Mouse (Mus musculus): ENCODE data around the gene Bmp8a. TPM values are rescaled to one million over a fixed set of nuclear protein-coding genes. Genes with fewer than 3 reads are reported as not detected.
"Not testable (repeated sequence)": the region's sequence is repeated elsewhere in the genome, so short reads cannot be mapped to it uniquely, and the experiment has no call there.

Bmp8a gene
- under 1 TPM in 1 of 2 experiments, not detected in 1; 0.14 TPM for total RNA-seq (2021)

DNA sequence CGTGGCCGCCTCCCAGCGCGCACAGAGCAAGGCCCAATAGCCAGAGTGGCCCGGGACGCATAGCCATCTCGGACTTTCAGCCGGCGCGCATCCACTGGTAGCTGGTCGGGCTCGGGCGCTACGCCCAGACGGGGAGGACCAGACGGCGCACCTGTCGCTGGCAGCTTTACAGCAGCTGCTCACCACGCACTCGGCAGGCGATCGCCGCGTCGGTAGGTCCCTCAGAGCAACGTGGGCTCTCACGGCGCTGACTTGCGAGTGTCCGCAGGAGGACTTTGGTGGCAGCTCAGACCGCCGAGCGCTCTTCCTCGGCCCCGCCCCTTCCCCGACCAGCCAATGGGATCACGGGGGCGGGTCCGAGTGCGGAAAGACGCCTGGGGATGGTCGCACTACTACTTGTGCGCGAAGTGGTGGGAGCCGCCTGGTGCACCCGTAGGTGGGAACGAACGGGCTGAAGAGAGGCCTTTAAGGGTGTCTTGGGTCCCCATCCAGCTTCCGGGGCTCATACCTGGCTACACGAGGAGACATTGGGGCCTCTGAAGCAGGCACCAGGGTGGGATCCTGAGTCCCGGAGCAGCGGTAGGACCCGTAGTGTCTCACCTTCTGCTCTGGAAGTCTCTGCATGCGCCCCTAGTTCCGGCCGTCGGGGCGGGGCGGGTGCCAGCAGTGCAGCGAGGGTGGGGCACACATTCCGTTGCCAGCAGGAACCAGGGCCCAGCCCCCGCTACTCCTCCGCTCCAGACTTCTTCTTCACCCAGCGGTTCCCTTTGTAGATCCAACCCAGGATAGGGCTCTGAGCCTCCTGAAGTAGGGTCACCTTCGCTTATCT, at the start of gene Bmp8a:
Gene Bmp8a, minus strand, starts transcription at position 611 of the 829 bp plus-strand sequence.
- DNase-seq = peak; percentile 76

- peak; percentile 37 for DNase-seq
These were observed 49.1 kb upstream of the Bmp8a start for GRCm38 (mm10) chr4:123392187-123392586.

DNA sequence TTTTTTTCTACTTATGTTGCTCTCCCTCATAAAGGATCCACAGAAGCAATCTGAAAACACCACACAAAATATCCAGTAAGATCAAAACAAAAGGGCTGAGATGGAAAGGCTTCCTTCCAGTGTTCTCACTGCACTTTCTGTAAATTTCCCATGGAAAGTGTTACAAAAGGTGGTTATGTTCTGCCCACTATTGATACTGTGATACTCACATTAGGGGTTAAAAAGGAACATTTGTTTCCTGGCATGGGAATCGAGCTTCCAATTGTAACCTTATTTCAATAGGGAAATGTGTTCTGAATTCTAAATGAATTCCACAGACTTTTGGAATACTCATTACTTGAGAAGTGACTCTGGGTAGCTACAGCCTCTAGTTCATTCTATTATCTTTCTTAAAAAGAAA, 42.0 kb upstream of the Bmp8a start:
- no peak for DNase-seq

DNA sequence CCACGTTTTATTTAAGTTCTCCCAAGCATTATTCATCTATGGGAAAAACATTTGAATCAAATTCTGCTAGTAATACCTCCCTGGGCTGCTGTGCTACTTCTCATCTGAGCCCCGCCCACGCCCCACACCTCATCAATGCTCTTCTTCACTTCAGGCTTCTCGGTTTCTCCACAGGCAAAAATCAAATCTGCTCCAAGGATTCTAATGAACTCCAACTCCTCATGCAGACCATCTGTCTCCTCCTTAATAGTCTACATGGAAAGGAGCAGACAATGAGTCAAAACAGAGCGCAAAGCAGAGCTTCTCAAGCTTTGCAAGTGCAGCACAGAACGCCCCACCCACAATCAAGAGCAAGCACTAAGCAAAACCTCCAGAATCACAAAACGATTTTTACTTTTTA, 40.1 kb upstream of the Bmp8a start:
- no peak for DNase-seq

GRCm38 (mm10) chr4:123382051-123382450, 39.0 kb upstream of the Bmp8a start:
- no peak for DNase-seq

- no peak for DNase-seq
These were observed 38.5 kb upstream of the Bmp8a start for GRCm38 (mm10) chr4:123381598-123381997.

DNA sequence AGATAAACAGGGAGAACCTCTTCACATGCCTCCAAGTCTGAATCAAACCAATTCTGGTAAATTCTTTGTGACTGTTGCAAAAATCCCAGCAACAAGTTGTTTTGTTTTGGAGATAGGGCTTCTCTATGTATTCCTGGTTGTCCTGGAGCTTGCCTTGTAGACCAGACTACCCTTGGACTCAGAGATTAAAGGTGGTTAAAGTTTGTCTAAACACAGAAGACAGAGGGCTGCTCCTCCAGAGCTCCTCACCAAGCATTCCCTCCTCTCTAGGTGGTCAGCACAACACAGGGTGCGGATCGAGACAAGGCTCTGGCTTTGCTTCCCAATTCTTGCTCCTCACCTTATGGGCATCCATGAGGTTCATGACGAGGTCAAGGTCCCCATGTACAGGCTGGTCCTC, 33.0 kb upstream of the Bmp8a start:
- DNase-seq = no peak

DNA sequence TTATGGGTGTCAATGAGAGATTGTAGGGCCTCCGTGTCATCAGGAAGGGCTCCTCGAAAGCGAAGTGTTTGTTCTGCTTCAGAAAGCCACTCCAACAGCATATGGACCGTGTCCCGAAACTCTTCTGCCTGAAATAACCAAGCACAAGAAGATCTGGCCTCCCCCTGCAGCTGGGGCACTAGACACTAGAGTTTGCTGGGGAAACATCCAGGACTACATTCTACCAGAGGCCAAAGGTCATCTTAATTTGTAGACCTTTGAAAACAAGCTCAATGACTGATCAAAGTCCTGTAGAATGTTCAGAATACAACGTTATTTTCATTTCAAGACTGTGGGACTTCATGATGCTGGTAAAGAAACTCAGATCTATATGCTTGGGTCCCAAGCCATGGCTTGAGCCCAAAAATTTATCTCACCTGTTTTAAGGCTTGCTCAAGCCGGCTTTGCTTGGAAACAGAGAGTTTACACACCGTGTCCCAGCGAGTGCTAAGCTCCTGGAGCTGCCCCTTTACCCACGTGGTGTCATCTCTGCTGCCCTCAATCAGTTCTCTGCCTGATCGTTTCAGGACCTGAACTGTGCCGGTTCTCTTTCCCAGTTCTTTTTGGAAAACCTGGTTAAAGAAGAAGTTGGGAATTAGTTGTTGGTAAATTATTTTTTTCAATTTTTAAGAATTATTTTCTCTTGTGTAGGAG, 31.4 kb upstream of the Bmp8a start:
- DNase-seq = no peak

- no peak for DNase-seq
These were observed 20.5 kb upstream of the Bmp8a start for GRCm38 (mm10) chr4:123363555-123363954.

DNA sequence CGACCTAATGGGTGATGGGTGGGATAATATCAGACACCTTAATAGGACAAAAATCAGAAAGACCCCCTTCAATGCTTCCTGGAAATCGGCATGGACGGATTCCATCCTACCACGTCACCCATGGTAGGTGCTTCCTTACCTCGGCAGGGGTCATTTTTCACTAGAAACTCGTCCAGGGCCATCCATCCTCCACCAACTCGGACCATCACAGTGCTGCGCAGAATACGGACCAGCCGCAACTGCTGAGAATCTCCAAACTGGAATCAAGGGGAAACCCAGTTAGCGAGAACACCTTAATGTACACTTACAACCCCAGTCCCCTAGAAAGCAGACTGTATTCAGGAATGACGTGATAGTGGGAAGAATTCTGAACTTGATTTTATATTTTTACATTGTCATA, 17.7 kb upstream of the Bmp8a start:
- no peak for DNase-seq

GRCm38 (mm10) chr4:123358613-123359012, 15.6 kb upstream of the Bmp8a start:
- no peak for DNase-seq

GRCm38 (mm10) chr4:123355941-123356340, 12.9 kb upstream of the Bmp8a start:
- no peak for DNase-seq

GRCm38 (mm10) chr4:123353271-123353877, 10.3 kb upstream of the Bmp8a start:
- DNase-seq = no peak

DNA sequence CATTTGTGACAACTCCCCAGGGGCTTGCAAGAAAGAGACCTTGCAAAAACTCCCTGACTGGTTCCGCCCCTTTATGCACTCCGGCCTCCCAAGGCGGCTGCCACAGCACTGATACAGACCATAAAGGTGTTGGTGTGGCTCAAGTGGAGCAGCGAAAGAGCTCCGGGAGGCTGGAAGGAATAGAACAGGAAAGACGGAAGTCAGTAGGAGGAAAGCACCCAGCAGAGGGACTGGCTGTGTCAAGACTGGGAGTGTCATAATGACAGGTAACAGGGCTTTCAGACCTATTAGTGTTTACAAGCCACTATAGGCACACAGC, 378 bp upstream of the Bmp8a start:
- DNase-seq = no peak

GRCm38 (mm10) chr4:123342091-123342641, 886 bp downstream of the Bmp8a start:
- DNase-seq = no peak

GRCm38 (mm10) chr4:123340232-123340631, 2.8 kb downstream of the Bmp8a start:
- no peak for DNase-seq

DNA sequence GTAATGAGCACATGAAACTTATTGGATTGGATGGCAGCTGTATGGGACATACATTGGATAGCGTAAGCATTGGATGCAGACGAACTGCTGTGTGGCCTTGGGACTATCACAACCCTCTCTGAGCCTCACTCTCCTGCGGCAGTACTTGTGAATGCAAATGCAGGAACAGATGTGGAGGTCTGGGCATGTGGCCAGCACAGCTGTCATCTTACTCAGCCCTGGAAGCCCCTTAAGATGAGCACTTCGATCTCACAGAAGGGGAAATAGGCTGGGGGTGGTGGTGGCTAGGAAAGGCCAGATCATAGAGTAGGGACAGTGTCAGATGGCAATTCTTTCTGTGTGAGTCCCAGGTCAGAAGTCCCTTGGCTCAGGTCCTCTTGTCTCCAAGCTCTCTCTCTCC, 5.4 kb downstream of the Bmp8a start:
- peak; percentile 26 for DNase-seq

GRCm38 (mm10) chr4:123335796-123336585, 7.1 kb downstream of the Bmp8a start:
- DNase-seq = no peak

- DNase-seq = not testable (repeated sequence)
These were observed 7.8 kb downstream of the Bmp8a start for GRCm38 (mm10) chr4:123335244-123335643.

DNA sequence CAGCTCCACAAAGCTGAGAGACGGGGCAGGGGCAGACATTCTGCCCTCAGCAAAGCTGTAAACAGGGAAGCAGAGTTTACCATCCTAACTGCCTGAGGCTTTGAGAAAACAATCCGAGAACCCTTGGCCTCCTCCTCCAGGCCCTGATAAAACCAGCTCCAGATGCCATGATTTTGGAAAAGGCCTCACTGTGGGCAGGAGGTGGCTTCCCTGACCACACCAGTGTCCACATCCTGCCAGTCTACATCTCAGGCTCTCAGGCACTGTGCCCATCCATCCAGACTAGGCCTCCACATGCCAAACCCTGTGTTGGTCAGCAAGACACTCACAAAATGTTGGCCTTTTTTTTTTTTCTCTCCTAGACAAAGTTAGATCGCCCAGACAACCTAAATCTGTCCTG, 8.9 kb downstream of the Bmp8a start:
- DNase-seq = no peak

- DNase-seq = no peak
These were observed 9.9 kb downstream of the Bmp8a start for GRCm38 (mm10) chr4:123333151-123333550.

DNA sequence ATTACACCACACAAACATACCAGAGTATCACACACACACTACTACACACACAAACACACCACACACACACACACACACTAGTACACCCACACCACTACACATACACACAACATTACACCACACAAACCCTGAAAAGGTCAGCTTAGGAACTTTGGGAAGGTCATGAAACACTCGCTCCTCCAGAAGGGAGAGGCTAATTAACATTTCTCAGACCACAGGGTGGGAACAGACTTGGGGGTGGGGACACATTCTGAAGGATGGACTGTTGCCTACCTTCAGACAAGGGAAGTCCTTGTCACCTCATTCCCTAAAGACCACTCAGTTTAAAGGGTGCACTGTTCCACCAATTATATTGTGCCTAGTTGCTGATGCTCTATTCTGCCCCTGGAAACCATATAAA, 11.1 kb downstream of the Bmp8a start:
- not testable (repeated sequence) for DNase-seq

All from heart, postnatal 4 days (tissue).